Mouse (Mus musculus): ENCODE data around the gene Ccna1. TPM values are rescaled to one million over a fixed set of nuclear protein-coding genes. Genes with fewer than 3 reads are reported as not detected.

The Ccna1 gene
- polyA plus RNA-seq (2015; fragmentation: Nextera tagmentation; extraction: Ambion mirVana), result 1.7 and 2.9 TPM in 2 replicates

DNA sequence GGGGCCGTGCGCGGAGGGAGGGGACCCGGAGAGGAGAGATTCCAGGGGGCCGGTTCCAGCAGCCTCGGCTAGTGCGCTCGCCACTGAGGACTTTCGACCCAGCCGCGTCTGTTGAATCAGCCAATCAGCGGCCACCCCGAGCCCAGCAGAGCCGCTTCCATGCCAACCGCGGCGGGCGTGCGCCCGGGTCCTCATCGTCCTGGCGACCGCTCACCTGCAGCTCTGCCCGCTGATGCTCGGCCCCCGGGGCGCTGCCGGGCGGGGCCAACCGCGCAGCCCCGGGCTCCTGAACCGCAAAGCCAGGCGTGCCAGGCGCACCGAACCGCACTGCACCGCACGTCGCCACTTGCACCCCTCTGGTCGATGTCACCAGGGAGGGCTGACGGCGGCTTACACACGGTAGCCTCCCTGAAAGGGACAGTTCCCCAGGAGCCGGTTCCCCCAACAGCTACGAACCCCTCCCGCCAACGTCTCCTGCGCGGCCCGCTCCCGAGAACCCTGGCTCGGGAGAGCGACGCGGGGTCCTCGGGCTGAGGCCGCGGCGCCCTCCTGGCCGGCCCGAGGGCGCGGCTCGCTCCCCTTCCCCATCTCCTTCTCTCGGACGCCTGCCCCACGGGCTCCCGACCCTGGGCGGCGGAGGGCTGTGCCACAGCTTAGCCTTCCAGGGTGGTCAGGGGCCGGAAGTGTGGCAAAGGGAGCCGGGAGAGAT lies at the start of gene Ccna1:
TSS of gene Ccna1 (minus strand) at position 464 of the 709 bp plus-strand sequence.
- peak within 1 kb of the TSS; percentile 52 for H3K4me3 ChIP-seq (ENCODE audit: low read length)
- no peaks in the 10 kb centered on the region for H3K9me3 ChIP-seq (replicated peaks; ENCODE audit: control insufficient read depth, low read length)
- H3K27ac ChIP-seq (ENCODE audit: low read length), result no peak within 1 kb of the TSS
- H3K9ac ChIP-seq (ENCODE audit: low read length), result peak within 1 kb of the TSS; percentile 63
- WGBS, result under 1% methylated on average over 73 of the region's 73 CpGs
- H3K27me3 ChIP-seq (ENCODE audit: control insufficient read depth, insufficient read depth, low read length), result peaks cover 24% of the 10 kb centered on the region
- no peaks in the 10 kb centered on the region for H3K36me3 ChIP-seq (ENCODE audit: control insufficient read depth, insufficient read depth)
- peak; percentile 92 for ATAC-seq (replicated peaks; ENCODE audit: extremely low read depth, insufficient read depth, low FRiP score)
- H3K4me2 ChIP-seq (ENCODE audit: low read depth, low read length), result peak within 1 kb of the TSS; percentile 71
- H3K4me1 ChIP-seq (ENCODE audit: control insufficient read depth, insufficient read depth, low read length), result peaks cover 4% of the 10 kb centered on the region; the same call in 1 of the 2 replicates

DNA sequence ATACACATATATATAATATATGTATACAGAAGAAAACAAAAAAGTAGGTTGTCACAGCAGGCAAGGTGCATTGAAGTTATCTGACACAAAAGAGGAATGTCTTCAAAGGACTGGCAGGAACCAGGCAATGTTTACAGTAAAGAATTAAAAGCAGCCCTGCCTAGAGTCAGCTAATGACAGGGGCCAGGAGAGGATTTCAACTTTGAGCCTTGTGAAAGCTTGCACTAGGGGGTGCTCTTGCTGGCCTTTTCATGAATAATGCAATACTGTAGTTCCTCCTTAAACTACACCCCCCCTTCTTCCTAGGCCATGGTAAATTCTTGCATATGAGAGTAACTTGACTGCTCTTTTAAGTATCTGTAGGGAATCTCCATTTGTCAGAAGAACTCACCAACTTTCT lies 45.8 kb upstream of the Ccna1 start:
- Histone ChIP-seq H3K9ac (ENCODE audit: low read length) (no peak overlapping the region), H3K4me3 (ENCODE audit: low read length) (no peak overlapping the region), H3K27ac (ENCODE audit: low read length) (no peak overlapping the region), H3K4me2 (ENCODE audit: low read depth, low read length) (no peak overlapping the region), H3K36me3 (ENCODE audit: control insufficient read depth, insufficient read depth) (no peaks in the 10 kb centered on the region), H3K9me3 (replicated peaks; ENCODE audit: control insufficient read depth, low read length) (no peaks in the 10 kb centered on the region; the same call in 1 of the 2 replicates), H3K4me1 (ENCODE audit: control insufficient read depth, insufficient read depth, low read length) (peaks cover 15% of the 10 kb centered on the region), H3K27me3 (ENCODE audit: control insufficient read depth, insufficient read depth, low read length) (no peaks in the 10 kb centered on the region)
- ATAC-seq (replicated peaks; ENCODE audit: extremely low read depth, insufficient read depth, low FRiP score), result no peak

DNA sequence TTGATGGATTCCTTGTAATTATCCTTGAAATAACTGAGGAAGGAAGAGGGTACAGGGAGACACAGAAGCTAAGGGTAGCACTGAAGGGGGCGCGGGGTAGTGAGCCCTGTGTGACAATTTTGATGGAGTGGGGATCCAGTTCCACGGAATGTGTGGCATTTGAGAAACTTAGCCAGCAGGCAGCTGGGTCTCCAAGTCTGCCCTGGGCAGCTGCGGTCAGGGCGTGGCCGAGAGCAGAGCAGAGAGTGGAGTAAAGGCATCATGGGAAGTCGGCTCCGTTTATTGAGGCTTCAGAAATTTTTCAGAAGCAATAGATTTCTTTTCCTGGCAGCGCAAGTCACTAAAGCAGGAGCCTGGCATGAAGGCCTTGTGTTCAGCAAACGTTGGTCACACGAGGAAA lies 43.7 kb upstream of the Ccna1 start:
- ATAC-seq (replicated peaks; ENCODE audit: extremely low read depth, insufficient read depth, low FRiP score), result no peak
- Histone ChIP-seq H3K4me3 (ENCODE audit: low read length) (no peak overlapping the region), H3K4me2 (ENCODE audit: low read depth, low read length) (no peak overlapping the region), H3K36me3 (ENCODE audit: control insufficient read depth, insufficient read depth) (no peaks in the 10 kb centered on the region), H3K27me3 (ENCODE audit: control insufficient read depth, insufficient read depth, low read length) (no peaks in the 10 kb centered on the region), H3K27ac (ENCODE audit: low read length) (no peak overlapping the region), H3K9ac (ENCODE audit: low read length) (no peak overlapping the region), H3K9me3 (replicated peaks; ENCODE audit: control insufficient read depth, low read length) (no peaks in the 10 kb centered on the region; the same call in 1 of the 2 replicates), H3K4me1 (ENCODE audit: control insufficient read depth, insufficient read depth, low read length) (peaks cover 13% of the 10 kb centered on the region; the same call in 1 of the 2 replicates)
- 60% methylated on average over 11 of the region's 11 CpGs for WGBS

DNA sequence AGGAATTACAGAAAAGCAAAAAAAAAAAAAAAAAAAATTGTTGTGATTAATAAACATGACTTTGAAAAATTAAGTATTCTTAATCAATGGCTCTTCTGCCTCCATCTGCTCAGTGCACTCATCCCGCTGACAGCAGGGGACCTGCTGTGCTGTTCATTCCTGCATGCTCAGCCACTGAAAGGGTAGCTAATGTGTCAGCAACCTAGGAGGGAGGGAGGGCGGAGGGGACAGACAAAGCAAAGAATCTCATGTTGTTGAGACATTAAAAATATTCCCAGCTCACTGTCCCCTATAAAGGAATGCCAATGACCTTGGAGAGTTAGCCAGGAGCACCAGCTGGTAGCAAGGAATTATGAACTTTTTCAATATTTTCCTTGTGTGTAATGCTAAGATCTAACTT lies 42.7 kb upstream of the Ccna1 start:
- WGBS, result 58% methylated on average over 2 of the region's 2 CpGs
- Histone ChIP-seq H3K27me3 (ENCODE audit: control insufficient read depth, insufficient read depth, low read length) (no peaks in the 10 kb centered on the region), H3K4me1 (ENCODE audit: control insufficient read depth, insufficient read depth, low read length) (peaks cover 13% of the 10 kb centered on the region; the same call in 1 of the 2 replicates), H3K9me3 (replicated peaks; ENCODE audit: control insufficient read depth, low read length) (no peaks in the 10 kb centered on the region; the same call in 1 of the 2 replicates), H3K9ac (ENCODE audit: low read length) (no peak overlapping the region), H3K4me3 (ENCODE audit: low read length) (no peak overlapping the region), H3K36me3 (ENCODE audit: control insufficient read depth, insufficient read depth) (no peaks in the 10 kb centered on the region), H3K27ac (ENCODE audit: low read length) (no peak overlapping the region), H3K4me2 (ENCODE audit: low read depth, low read length) (no peak overlapping the region)
- no peak for ATAC-seq (replicated peaks; ENCODE audit: extremely low read depth, insufficient read depth, low FRiP score)

DNA sequence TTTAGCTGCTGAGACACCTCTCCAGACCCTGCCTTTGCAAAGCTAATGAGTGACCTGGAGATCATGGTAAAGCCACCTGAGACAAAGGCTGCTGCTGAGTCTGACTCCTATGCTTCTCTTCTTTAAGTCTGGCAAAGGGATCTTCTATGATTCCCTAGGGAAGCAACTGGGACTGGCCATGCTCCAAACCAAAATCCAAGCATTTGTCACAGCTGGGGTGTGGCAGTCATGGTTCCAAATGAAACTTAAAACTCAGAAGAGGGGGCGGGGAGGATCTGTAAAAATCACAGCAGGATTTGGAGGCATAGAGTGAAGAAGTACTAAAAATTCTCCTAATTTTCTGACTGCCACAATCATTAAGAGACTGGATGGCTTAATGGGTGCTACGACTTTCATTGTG lies 41.9 kb upstream of the Ccna1 start:
- no peak overlapping the region for H3K4me2 ChIP-seq (ENCODE audit: low read depth, low read length)
- no peak overlapping the region for H3K4me3 ChIP-seq (ENCODE audit: low read length)
- H3K27ac ChIP-seq (ENCODE audit: low read length), result no peak overlapping the region
- H3K9me3 ChIP-seq (replicated peaks; ENCODE audit: control insufficient read depth, low read length), result no peaks in the 10 kb centered on the region; the same call in 1 of the 2 replicates
- no peak for ATAC-seq (replicated peaks; ENCODE audit: extremely low read depth, insufficient read depth, low FRiP score)
- no peaks in the 10 kb centered on the region for H3K36me3 ChIP-seq (ENCODE audit: control insufficient read depth, insufficient read depth)
- no peaks in the 10 kb centered on the region for H3K27me3 ChIP-seq (ENCODE audit: control insufficient read depth, insufficient read depth, low read length)
- no peak overlapping the region for H3K9ac ChIP-seq (ENCODE audit: low read length)
- 87% methylated on average over 2 of the region's 2 CpGs for WGBS
- H3K4me1 ChIP-seq (ENCODE audit: control insufficient read depth, insufficient read depth, low read length), result peaks cover 13% of the 10 kb centered on the region; the same call in 1 of the 2 replicates

DNA sequence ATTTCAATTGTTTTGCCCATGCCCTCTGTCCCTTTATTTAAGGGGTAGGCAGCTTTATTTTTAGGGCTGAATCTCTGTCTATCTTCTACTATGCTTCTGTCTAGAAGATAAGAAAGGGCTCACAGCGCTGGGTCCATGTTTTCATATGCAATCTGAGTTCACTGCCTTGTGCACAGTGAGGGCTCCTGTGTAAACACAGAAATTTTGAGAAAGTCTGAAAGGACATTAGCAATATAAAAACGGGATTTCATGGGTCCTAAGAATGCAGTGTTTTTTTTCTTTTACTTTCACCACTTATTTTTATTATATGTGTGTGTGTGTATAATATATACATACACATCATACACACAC lies 41.3 kb upstream of the Ccna1 start:
- WGBS, result 50% methylated on average over 2 of the region's 2 CpGs
- ATAC-seq (replicated peaks; ENCODE audit: extremely low read depth, insufficient read depth, low FRiP score), result no peak

DNA sequence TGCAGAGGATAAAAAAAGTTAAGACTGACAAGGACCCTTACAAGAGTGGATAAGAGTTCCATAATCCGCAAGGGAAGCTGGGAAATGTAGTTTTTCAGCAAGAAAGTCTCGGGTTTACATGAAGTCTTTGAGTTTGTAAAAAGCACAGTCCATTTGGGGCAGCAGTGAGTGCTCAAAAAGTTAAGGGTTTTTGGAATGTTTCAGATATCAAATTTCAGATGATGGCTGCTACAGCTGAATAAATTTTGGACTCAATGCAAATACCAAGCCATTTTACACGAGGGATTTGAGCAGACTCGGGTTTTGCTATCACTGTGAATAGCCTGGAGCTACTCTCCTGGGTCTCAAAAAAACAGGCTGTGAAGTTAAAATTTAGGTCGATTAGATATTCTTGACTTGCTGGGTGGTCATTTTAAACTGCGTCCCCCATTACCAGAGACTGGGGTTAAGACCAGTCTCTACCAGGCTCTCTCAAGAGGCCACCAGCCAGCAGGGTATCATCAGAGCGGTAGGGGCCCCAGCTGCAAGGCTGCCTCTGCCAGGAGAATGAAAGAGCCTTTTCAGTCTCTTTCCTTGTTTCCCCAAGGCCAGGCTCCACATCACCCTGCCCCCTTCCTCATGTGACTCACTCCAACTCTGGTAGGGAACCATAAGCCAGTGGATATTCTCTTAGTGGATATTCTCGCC lies 40.8 kb upstream of the Ccna1 start:
- H3K36me3 ChIP-seq (ENCODE audit: control insufficient read depth, insufficient read depth), result no peaks in the 10 kb centered on the region
- H3K27me3 ChIP-seq (ENCODE audit: control insufficient read depth, insufficient read depth, low read length), result no peaks in the 10 kb centered on the region
- peak overlapping the region; percentile 18 for H3K4me2 ChIP-seq (ENCODE audit: low read depth, low read length)
- H3K4me3 ChIP-seq (ENCODE audit: low read length), result no peak overlapping the region
- peaks cover 13% of the 10 kb centered on the region; the same call in 1 of the 2 replicates for H3K4me1 ChIP-seq (ENCODE audit: control insufficient read depth, insufficient read depth, low read length)
- ATAC-seq (replicated peaks; ENCODE audit: extremely low read depth, insufficient read depth, low FRiP score), result no peak; the same call in 1 of the 2 replicates
- no peak overlapping the region for H3K9ac ChIP-seq (ENCODE audit: low read length)
- H3K27ac ChIP-seq (ENCODE audit: low read length), result peak overlapping the region; percentile 48
- 41% methylated on average over 8 of the region's 8 CpGs for WGBS
- H3K9me3 ChIP-seq (replicated peaks; ENCODE audit: control insufficient read depth, low read length), result no peaks in the 10 kb centered on the region; the same call in 1 of the 2 replicates

More for the DNA sequence above, 41.3 kb upstream of the Ccna1 start:
- Histone ChIP-seq H3K4me2 (ENCODE audit: low read depth, low read length) (peak overlapping the region; percentile 18), H3K27me3 (ENCODE audit: control insufficient read depth, insufficient read depth, low read length) (no peaks in the 10 kb centered on the region), H3K9ac (ENCODE audit: low read length) (no peak overlapping the region), H3K4me1 (ENCODE audit: control insufficient read depth, insufficient read depth, low read length) (peaks cover 13% of the 10 kb centered on the region; the same call in 1 of the 2 replicates), H3K9me3 (replicated peaks; ENCODE audit: control insufficient read depth, low read length) (no peaks in the 10 kb centered on the region; the same call in 1 of the 2 replicates), H3K36me3 (ENCODE audit: control insufficient read depth, insufficient read depth) (no peaks in the 10 kb centered on the region), H3K4me3 (ENCODE audit: low read length) (no peak overlapping the region), H3K27ac (ENCODE audit: low read length) (peak overlapping the region; percentile 48)

DNA sequence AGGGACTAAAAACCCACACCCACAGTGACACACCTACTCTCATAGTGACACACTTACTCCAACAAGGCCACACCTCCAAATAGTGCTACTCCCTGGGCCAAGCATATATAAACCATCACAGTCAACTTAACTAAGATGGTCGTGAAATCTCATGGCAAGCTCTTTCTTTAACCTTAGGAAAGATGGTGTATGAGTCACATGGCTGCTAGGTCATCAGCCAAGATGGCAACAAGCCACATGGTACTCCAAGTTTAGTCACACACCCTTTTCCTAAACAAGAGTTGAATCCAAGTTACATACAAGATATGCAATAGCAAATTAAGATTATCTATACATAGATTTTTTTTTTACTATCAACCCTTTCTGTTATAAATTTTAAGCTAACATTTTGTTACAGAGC lies 37.9 kb upstream of the Ccna1 start:
- Histone ChIP-seq H3K4me1 (ENCODE audit: control insufficient read depth, insufficient read depth, low read length) (peaks cover 16% of the 10 kb centered on the region), H3K27me3 (ENCODE audit: control insufficient read depth, insufficient read depth, low read length) (no peaks in the 10 kb centered on the region), H3K9me3 (replicated peaks; ENCODE audit: control insufficient read depth, low read length) (no peaks in the 10 kb centered on the region; the same call in 1 of the 2 replicates), H3K9ac (ENCODE audit: low read length) (no peak overlapping the region), H3K27ac (ENCODE audit: low read length) (no peak overlapping the region), H3K4me3 (ENCODE audit: low read length) (no peak overlapping the region), H3K4me2 (ENCODE audit: low read depth, low read length) (no peak overlapping the region), H3K36me3 (ENCODE audit: control insufficient read depth, insufficient read depth) (no peaks in the 10 kb centered on the region)
- 56% methylated on average over 1 of the region's 1 CpGs for WGBS
- no peak for ATAC-seq (replicated peaks; ENCODE audit: extremely low read depth, insufficient read depth, low FRiP score)

DNA sequence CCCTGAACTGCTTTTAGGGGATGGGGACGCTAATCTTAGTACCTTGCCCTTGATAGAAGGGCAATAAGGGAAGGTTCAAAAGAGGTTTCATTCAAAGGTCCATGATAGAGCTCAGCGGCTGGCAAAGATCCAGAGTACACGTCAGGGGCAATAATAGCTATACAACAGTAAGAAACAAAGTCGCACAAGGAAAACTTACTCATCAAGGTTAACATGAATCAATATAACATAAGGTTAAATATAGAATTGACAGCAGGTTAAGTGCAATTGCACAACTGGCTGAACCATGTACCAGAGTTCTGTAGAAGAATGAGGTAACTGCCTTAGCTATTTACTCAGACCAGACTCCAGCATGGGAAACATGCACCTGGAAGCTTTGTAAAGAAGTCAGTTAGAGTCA lies 34.0 kb upstream of the Ccna1 start:
- no peak overlapping the region for H3K27ac ChIP-seq (ENCODE audit: low read length)
- H3K4me1 ChIP-seq (ENCODE audit: control insufficient read depth, insufficient read depth, low read length), result peaks cover 4% of the 10 kb centered on the region; the same call in 1 of the 2 replicates
- H3K4me3 ChIP-seq (ENCODE audit: low read length), result no peak overlapping the region
- H3K4me2 ChIP-seq (ENCODE audit: low read depth, low read length), result no peak overlapping the region
- H3K36me3 ChIP-seq (ENCODE audit: control insufficient read depth, insufficient read depth), result no peaks in the 10 kb centered on the region
- ATAC-seq (replicated peaks; ENCODE audit: extremely low read depth, insufficient read depth, low FRiP score), result no peak
- H3K27me3 ChIP-seq (ENCODE audit: control insufficient read depth, insufficient read depth, low read length), result no peaks in the 10 kb centered on the region
- H3K9me3 ChIP-seq (replicated peaks; ENCODE audit: control insufficient read depth, low read length), result no peaks in the 10 kb centered on the region
- WGBS, result 45% methylated on average over 4 of the region's 4 CpGs
- H3K9ac ChIP-seq (ENCODE audit: low read length), result no peak overlapping the region

Data from heart, embryonic 16.5 days (tissue).